ENCODE assay signal across 8 mouse cellular contexts in genomic region chr11:94979462-94980179, GRCm38 (mm10). TPM values are rescaled to one million over a fixed set of nuclear protein-coding genes. Genes with fewer than 3 reads are reported as not detected.
A peak's percentile ranks its signal among the peaks of the same experiment; 100 is the strongest.
DNase-seq lines count a peak whose midpoint lies in the region; ATAC-seq and TF ChIP-seq lines count a peak whose summit lies in the region.

No protein-coding gene starts in this region.

- intact Hi-C loops in heart, postnatal 14 days (cut with DNase I) = loop anchor here (1.0 to 5.0 kb wide), 2 partner anchors 22 to 63 kb away; partner anchors contain the start of gene Pdk2
- intact Hi-C loops in left cerebral cortex, postnatal 14 days (cut with DNase I) = loop anchor here (2.0 kb wide), 1 partner anchor 21 kb away; no protein-coding TSS in a partner anchor

- no peak for ATAC-seq in heart, embryonic 11.5 days (replicated peaks; ENCODE audit: insufficient number of reproducible peaks, low FRiP score, low TSS enrichment)
- no peak for ATAC-seq in G1E (ENCODE audit: extremely low read depth, insufficient number of reproducible peaks, low FRiP score, poor library complexity, severe bottlenecking)
- no peak for ATAC-seq in forebrain, embryonic 14.5 days
- peak; percentile 71 for ATAC-seq in liver, embryonic 14.5 days (ENCODE audit: insufficient read depth)

- no peaks in the 10 kb centered on the region for H3K36me3 ChIP-seq in heart, embryonic 11.5 days (ENCODE audit: control insufficient read depth, insufficient read depth, low read length)
- H3K36me3 ChIP-seq in G1E (replicated peaks) = no peaks in the 10 kb centered on the region
- no peaks in the 10 kb centered on the region for H3K36me3 ChIP-seq in forebrain, embryonic 14.5 days (ENCODE audit: control insufficient read depth, insufficient read depth, low read length)
- no peaks in the 10 kb centered on the region for H3K36me3 ChIP-seq in liver, embryonic 14.5 days (replicated peaks; ENCODE audit: control insufficient read depth, insufficient read depth, low read depth)

- peak; percentile 66; the same call in 1 of the 2 replicates for TF ChIP-seq EP300 in liver, embryonic 14.5 days (IDR thresholded peaks at IDR 0.05; ENCODE audit: low read depth)

- 0 out of 2 replicates have a peak overlapping the region, but pooled peaks have one; percentile 6 for H3K4me3 ChIP-seq in heart, embryonic 11.5 days (ENCODE audit: low read depth, low read length)
- H3K4me3 ChIP-seq in G1E (ENCODE audit: low read depth, low read length) = peak overlapping the region; percentile 27; the same call in 1 of the 2 replicates
- no peak overlapping the region for H3K4me3 ChIP-seq in forebrain, embryonic 14.5 days (ENCODE audit: low read depth, low read length)
- peak overlapping the region in 1 of 2 experiments; percentile 25; a peak in 1 of 4 replicates for H3K4me3 ChIP-seq in liver, embryonic 14.5 days (ENCODE audit: insufficient read depth in 1 of 2, low read depth in 2 of 2, low read length in 2 of 2)

- H3K27ac ChIP-seq in heart, embryonic 11.5 days (ENCODE audit: low read depth, low read length) = no peak overlapping the region
- H3K27ac ChIP-seq in forebrain, embryonic 14.5 days (ENCODE audit: low read depth, low read length) = peak overlapping the region; percentile 46; the same call in 1 of the 2 replicates
- H3K27ac ChIP-seq in liver, embryonic 14.5 days = peak overlapping the region; percentile 35

- peak overlapping the region; percentile 58 for H3K4me2 ChIP-seq in heart, embryonic 11.5 days
- peak overlapping the region; percentile 49 for H3K4me2 ChIP-seq in forebrain, embryonic 14.5 days (ENCODE audit: low read length)
- peak overlapping the region; percentile 60 for H3K4me2 ChIP-seq in liver, embryonic 14.5 days (ENCODE audit: low read depth)

- no peaks in the 10 kb centered on the region for H3K9me3 ChIP-seq in heart, embryonic 11.5 days (replicated peaks; ENCODE audit: control insufficient read depth, low read length)
- no peaks in the 10 kb centered on the region for H3K9me3 ChIP-seq in G1E (replicated peaks)
- no peaks in the 10 kb centered on the region for H3K9me3 ChIP-seq in forebrain, embryonic 14.5 days (replicated peaks; ENCODE audit: control insufficient read depth, low read length)
- H3K9me3 ChIP-seq in liver, embryonic 14.5 days (ENCODE audit: control insufficient read depth, low read length) = no peaks in the 10 kb centered on the region

- TF ChIP-seq CTCF in G1E (IDR thresholded peaks at IDR 0.05; ENCODE audit: low read depth, low read length) = no peak
- TF ChIP-seq CTCF in liver, embryonic 14.5 days (IDR thresholded peaks at IDR 0.05; ENCODE audit: low read depth) = no peak

- 72% methylated on average over 11 of the region's 11 CpGs for WGBS in heart, embryonic 11.5 days (ENCODE audit: insufficient replicate concordance)
- WGBS in forebrain, embryonic 14.5 days = 78% methylated on average over 11 of the region's 11 CpGs
- 52% methylated on average over 11 of the region's 11 CpGs for WGBS in liver, embryonic 14.5 days (ENCODE audit: insufficient replicate concordance)

- no peaks in the 10 kb centered on the region for H3K27me3 ChIP-seq in heart, embryonic 11.5 days (ENCODE audit: control insufficient read depth, insufficient read depth, low read length)
- H3K27me3 ChIP-seq in G1E (ENCODE audit: insufficient read depth, low read length) = peaks cover 28% of the 10 kb centered on the region
- no peaks in the 10 kb centered on the region for H3K27me3 ChIP-seq in forebrain, embryonic 14.5 days (replicated peaks; ENCODE audit: control insufficient read depth, insufficient read depth, low read length)
- H3K27me3 ChIP-seq in liver, embryonic 14.5 days (ENCODE audit: control insufficient read depth, insufficient read depth, low read length) = no peaks in the 10 kb centered on the region

- no peak for DNase-seq in heart, postnatal 14 days
- DNase-seq in G1E (ENCODE audit: low spot score) = no peak
- no peak for DNase-seq in forebrain, embryonic 14.5 days (ENCODE audit: low spot score)
- DNase-seq in liver, embryonic 14.5 days (ENCODE audit: low read depth in 3 of 3, low spot score in 3 of 3) = no peak
- no peak for DNase-seq in adrenal gland, adult 2 months
- no peak for DNase-seq in spleen, postnatal 4 days (ENCODE audit: low spot score in 2 of 2)
- DNase-seq in left cerebral cortex, postnatal 14 days (ENCODE audit: low spot score in 2 of 2) = no peak

- peak overlapping the region; percentile 28; the same call in 1 of the 2 replicates for H3K9ac ChIP-seq in heart, embryonic 11.5 days (ENCODE audit: low read depth, low read length)
- peak overlapping the region; percentile 70; the same call in 1 of the 2 replicates for H3K9ac ChIP-seq in forebrain, embryonic 14.5 days (ENCODE audit: low read length)
- peak overlapping the region; percentile 37 for H3K9ac ChIP-seq in liver, embryonic 14.5 days (replicated peaks)

- H3K4me1 ChIP-seq in heart, embryonic 11.5 days (ENCODE audit: control insufficient read depth, insufficient read depth, low read length) = peaks cover 21% of the 10 kb centered on the region
- peaks cover 17% of the 10 kb centered on the region for H3K4me1 ChIP-seq in G1E (ENCODE audit: insufficient read depth, low read depth, low read length)
- peaks cover 7% of the 10 kb centered on the region; the same call in 1 of the 2 replicates for H3K4me1 ChIP-seq in forebrain, embryonic 14.5 days (ENCODE audit: control insufficient read depth, insufficient read depth, low read length)
- H3K4me1 ChIP-seq in liver, embryonic 14.5 days (replicated peaks; ENCODE audit: control insufficient read depth in 2 of 2, insufficient read depth in 2 of 2, low read length in 1 of 2) = peaks cover 17 to 26% of the 10 kb centered on the region in 2 experiments

RNA-seq across cellular contexts. Expression of gene Sgca, which starts 3.5 kb away (rescaled TPM):
- 24.7 and 25.3 TPM in 2 replicates for polyA plus RNA-seq in heart, embryonic 11.5 days (2014; fragmentation: Nextera tagmentation; extraction: Ambion mirVana)
- total RNA-seq in heart, postnatal 14 days (2021) = 100 to 1,000 TPM; 135 to 139 TPM
- not detected in 2 replicates for total RNA-seq in G1E (2014; fragmentation: Nextera tagmentation)
- 0.06 and 0.87 TPM in 2 replicates for total RNA-seq in G1E (2017)
- not detected in 2 replicates for polyA plus RNA-seq in G1E (2012)
- not detected in 2 replicates for polyA plus RNA-seq in forebrain, embryonic 14.5 days (2014; fragmentation: Nextera tagmentation; extraction: Ambion mirVana)
- polyA plus RNA-seq in liver, embryonic 14.5 days (2012; rRNA removed) = 0.04 TPM in 1 of 2 replicates, not detected in the other
- polyA plus RNA-seq in liver, embryonic 14.5 days (2014; fragmentation: Nextera tagmentation; extraction: Ambion mirVana) = not detected in 2 replicates
- not detected for total RNA-seq in adrenal gland, adult 2 months (2021)
- polyA plus RNA-seq in adrenal gland, adult 2 months (2012; rRNA removed) = 0.79 and 0.95 TPM in 2 replicates
- total RNA-seq in left cerebral cortex, postnatal 14 days (2021) = under 1 TPM; 0.55 to 0.68 TPM

RNA-seq across cellular contexts. Expression of gene Ppp1r9b, which starts 11.2 kb away (rescaled TPM):
- polyA plus RNA-seq in heart, embryonic 11.5 days (2014; fragmentation: Nextera tagmentation; extraction: Ambion mirVana) = 11.4 and 16.3 TPM in 2 replicates
- 10 to 100 TPM; 50.5 to 52.1 TPM for total RNA-seq in heart, postnatal 14 days (2021)
- total RNA-seq in G1E (2014; fragmentation: Nextera tagmentation) (87.8 and 117 TPM in 2 replicates), G1E (2017) (68.2 and 83.2 TPM in 2 replicates)
- polyA plus RNA-seq in G1E (2012) = 207 and 233 TPM in 2 replicates
- 20.8 and 21.8 TPM in 2 replicates for polyA plus RNA-seq in forebrain, embryonic 14.5 days (2014; fragmentation: Nextera tagmentation; extraction: Ambion mirVana)
- polyA plus RNA-seq in liver, embryonic 14.5 days (2012; rRNA removed) = 14.1 and 14.9 TPM in 2 replicates
- polyA plus RNA-seq in liver, embryonic 14.5 days (2014; fragmentation: Nextera tagmentation; extraction: Ambion mirVana) = 8.8 and 10.4 TPM in 2 replicates
- total RNA-seq in adrenal gland, adult 2 months (2021) = 100 to 1,000 TPM; 101 to 148 TPM
- 61.6 and 64.6 TPM in 2 replicates for polyA plus RNA-seq in adrenal gland, adult 2 months (2012; rRNA removed)
- total RNA-seq in left cerebral cortex, postnatal 14 days (2021) = 100 to 1,000 TPM; 505 to 506 TPM

RNA-seq across cellular contexts. Expression of gene Hils1, which starts 12.2 kb away (rescaled TPM):
- 0.24 TPM in 1 of 2 replicates, not detected in the other for polyA plus RNA-seq in heart, embryonic 11.5 days (2014; fragmentation: Nextera tagmentation; extraction: Ambion mirVana)
- total RNA-seq in heart, postnatal 14 days (2021) = not detected
- total RNA-seq in G1E (2014; fragmentation: Nextera tagmentation) = not detected in 2 replicates
- total RNA-seq in G1E (2017) = not detected in 2 replicates
- not detected in 2 replicates for polyA plus RNA-seq in G1E (2012)
- polyA plus RNA-seq in forebrain, embryonic 14.5 days (2014; fragmentation: Nextera tagmentation; extraction: Ambion mirVana) = not detected in 2 replicates
- polyA plus RNA-seq in liver, embryonic 14.5 days (2012; rRNA removed) = not detected in 2 replicates
- not detected in 2 replicates for polyA plus RNA-seq in liver, embryonic 14.5 days (2014; fragmentation: Nextera tagmentation; extraction: Ambion mirVana)
- not detected for total RNA-seq in adrenal gland, adult 2 months (2021)
- not detected in 2 replicates for polyA plus RNA-seq in adrenal gland, adult 2 months (2012; rRNA removed)
- total RNA-seq in left cerebral cortex, postnatal 14 days (2021) = not detected

RNA-seq across cellular contexts. Expression of gene Samd14, which starts 30.1 kb away (rescaled TPM):
- 16.0 and 16.3 TPM in 2 replicates for polyA plus RNA-seq in heart, embryonic 11.5 days (2014; fragmentation: Nextera tagmentation; extraction: Ambion mirVana)
- total RNA-seq in heart, postnatal 14 days (2021) = 1 to 10 TPM; 2.2 TPM
- 71.8 and 84.9 TPM in 2 replicates for total RNA-seq in G1E (2014; fragmentation: Nextera tagmentation)
- total RNA-seq in G1E (2017) = 26.1 and 30.0 TPM in 2 replicates
- polyA plus RNA-seq in G1E (2012) = 356 and 518 TPM in 2 replicates
- 81.7 and 96.5 TPM in 2 replicates for polyA plus RNA-seq in forebrain, embryonic 14.5 days (2014; fragmentation: Nextera tagmentation; extraction: Ambion mirVana)
- 33.1 and 41.9 TPM in 2 replicates for polyA plus RNA-seq in liver, embryonic 14.5 days (2012; rRNA removed)
- polyA plus RNA-seq in liver, embryonic 14.5 days (2014; fragmentation: Nextera tagmentation; extraction: Ambion mirVana) = 24.7 and 34.2 TPM in 2 replicates
- 1 to 10 TPM; 2.5 to 4.5 TPM for total RNA-seq in adrenal gland, adult 2 months (2021)
- polyA plus RNA-seq in adrenal gland, adult 2 months (2012; rRNA removed) = 12.9 and 13.5 TPM in 2 replicates
- 10 to 100 TPM; 48.5 to 52.2 TPM for total RNA-seq in left cerebral cortex, postnatal 14 days (2021)

RNA-seq across cellular contexts. Expression of gene Col1a1, which starts 43.6 kb away (rescaled TPM):
- polyA plus RNA-seq in heart, embryonic 11.5 days (2014; fragmentation: Nextera tagmentation; extraction: Ambion mirVana) = 129 and 157 TPM in 2 replicates
- 100 to 1,000 TPM; 475 to 551 TPM for total RNA-seq in heart, postnatal 14 days (2021)
- total RNA-seq in G1E (2014; fragmentation: Nextera tagmentation) (not detected in 2 replicates), G1E (2017) (1.9 TPM in 1 of 2 replicates, not detected in the other)
- polyA plus RNA-seq in G1E (2012) = 0.01 TPM in 1 of 2 replicates, not detected in the other
- 20.6 and 41.7 TPM in 2 replicates for polyA plus RNA-seq in forebrain, embryonic 14.5 days (2014; fragmentation: Nextera tagmentation; extraction: Ambion mirVana)
- 7.8 and 14.1 TPM in 2 replicates for polyA plus RNA-seq in liver, embryonic 14.5 days (2012; rRNA removed)
- 30.8 and 37.6 TPM in 2 replicates for polyA plus RNA-seq in liver, embryonic 14.5 days (2014; fragmentation: Nextera tagmentation; extraction: Ambion mirVana)
- total RNA-seq in adrenal gland, adult 2 months (2021) = 10 to 100 TPM; 34.5 to 82.8 TPM
- 40.1 and 42.9 TPM in 2 replicates for polyA plus RNA-seq in adrenal gland, adult 2 months (2012; rRNA removed)
- total RNA-seq in left cerebral cortex, postnatal 14 days (2021) = 10 to 100 TPM; 50.1 to 54.5 TPM

Comparison
In these comparisons a context has a peak if more than half of its experiments do, and no peak if none do; other contexts are left out.
1. RNA of gene Sgca, which starts 3.5 kb away (polyA plus RNA-seq): 24.7 to 25.3 TPM in heart, embryonic 11.5 days; 0.79 to 0.95 TPM in adrenal gland, adult 2 months, 0.04 TPM in liver, embryonic 14.5 days, not detected in G1E and not detected in forebrain, embryonic 14.5 days; every median in the first group is over 10 times any median in the second.
2. Peak in every context shown above with its lines, with median percentiles within 50 percentile points of each other: H3K4me2 ChIP-seq and H3K9ac ChIP-seq.